Mouse (Mus musculus) erythroblast, embryonic 14.5 days (primary cell): ENCODE data around the gene Exoc4.

ENCODE experiments used
- GATA1 ChIP-seq: IDR thresholded peaks from 2 replicates; pipeline ENCODE4 v1.6.1; 2012; ENCODE audit warnings: low read length, inconsistent platforms, mixed read lengths
- TAL1 ChIP-seq: IDR thresholded peaks from 3 replicates; pipeline ENCODE4 v1.6.1; 2012; ENCODE audit warnings: low read length, inconsistent platforms, mixed read lengths

- TF ChIP-seq TAL1 = no peak
- TF ChIP-seq GATA1 = no peak
These were observed 620.4 kb downstream of the Exoc4 start for GRCm38 (mm10) chr6:33869251-33869650.
